Mouse (Mus musculus): Measurements from ENCODE around the gene Slc9b2.

Gene Slc9b2

DNA sequence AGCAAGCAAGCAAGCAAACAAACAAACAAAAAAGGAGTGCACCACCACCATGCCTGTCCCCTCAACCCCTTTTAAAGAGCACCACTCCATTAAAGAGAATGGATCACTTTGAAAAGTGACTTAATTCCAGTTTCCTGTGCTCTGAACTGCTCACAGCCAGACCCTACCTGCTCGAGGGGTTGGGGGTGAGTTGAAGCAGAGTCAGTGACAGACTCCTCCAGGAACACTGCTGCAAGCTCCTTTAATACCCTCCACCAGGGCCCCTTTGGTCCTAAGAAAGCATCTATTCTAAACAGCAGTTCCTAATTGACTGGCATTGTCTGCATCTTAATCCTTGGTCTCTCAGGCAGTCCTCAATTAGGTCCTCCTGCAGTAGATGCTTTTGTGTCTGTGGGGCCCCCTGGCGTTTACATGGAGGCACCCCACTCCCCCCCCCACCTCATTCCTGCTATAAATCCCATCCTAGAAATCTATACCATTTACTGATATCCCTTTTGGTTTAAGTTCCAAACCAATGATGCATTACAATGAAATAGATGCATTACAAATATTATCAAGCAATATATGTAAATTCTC is 5.5 kb downstream of the Slc9b2 start:
- no peak for DNase-seq (ENCODE audit: low read depth in 1 of 2, low spot score in 2 of 2)

DNA sequence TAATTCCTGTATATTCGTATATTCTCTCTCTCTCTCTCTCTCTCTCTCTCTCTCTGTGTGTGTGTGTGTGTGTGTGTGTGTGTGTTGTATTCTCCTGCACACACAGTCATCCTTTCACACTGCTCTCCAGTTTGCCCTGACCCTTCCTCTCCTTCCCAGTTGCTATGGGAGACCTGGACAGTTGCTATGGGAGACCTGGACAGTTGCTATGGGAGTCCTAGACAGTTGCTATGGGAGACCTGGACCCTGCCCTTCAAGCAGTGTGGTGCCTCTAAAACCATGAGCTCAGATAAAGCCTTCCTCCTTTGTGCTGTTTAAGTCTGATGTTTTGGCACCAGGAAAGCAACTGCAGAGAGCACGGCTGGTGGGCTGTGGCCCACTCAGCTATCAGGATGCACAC is 6.2 kb downstream of the Slc9b2 start:
- no peak for DNase-seq (ENCODE audit: low read depth in 1 of 2, low spot score in 2 of 2)

DNA sequence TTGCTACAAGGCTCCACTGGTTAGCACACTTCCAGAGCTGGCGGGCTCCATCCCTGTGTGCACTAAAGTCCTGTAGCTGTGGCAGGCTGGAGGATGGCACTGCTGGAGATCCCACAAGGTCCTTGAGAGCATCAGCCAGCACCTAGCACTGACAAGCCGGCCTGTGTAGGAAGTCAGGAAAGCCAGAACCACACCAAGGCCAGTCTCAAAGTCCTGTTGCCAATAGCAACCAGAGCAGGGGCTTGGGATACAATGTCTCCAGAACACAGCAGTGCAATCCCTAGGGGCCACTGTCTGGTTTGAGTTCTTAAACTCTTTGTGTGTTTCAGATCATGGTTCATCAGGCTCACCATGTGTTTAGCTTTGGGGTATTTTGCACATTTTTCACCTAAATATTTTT is 7.3 kb downstream of the Slc9b2 start:
- no peak for DNase-seq (ENCODE audit: low read depth in 1 of 2, low spot score in 2 of 2)

DNA sequence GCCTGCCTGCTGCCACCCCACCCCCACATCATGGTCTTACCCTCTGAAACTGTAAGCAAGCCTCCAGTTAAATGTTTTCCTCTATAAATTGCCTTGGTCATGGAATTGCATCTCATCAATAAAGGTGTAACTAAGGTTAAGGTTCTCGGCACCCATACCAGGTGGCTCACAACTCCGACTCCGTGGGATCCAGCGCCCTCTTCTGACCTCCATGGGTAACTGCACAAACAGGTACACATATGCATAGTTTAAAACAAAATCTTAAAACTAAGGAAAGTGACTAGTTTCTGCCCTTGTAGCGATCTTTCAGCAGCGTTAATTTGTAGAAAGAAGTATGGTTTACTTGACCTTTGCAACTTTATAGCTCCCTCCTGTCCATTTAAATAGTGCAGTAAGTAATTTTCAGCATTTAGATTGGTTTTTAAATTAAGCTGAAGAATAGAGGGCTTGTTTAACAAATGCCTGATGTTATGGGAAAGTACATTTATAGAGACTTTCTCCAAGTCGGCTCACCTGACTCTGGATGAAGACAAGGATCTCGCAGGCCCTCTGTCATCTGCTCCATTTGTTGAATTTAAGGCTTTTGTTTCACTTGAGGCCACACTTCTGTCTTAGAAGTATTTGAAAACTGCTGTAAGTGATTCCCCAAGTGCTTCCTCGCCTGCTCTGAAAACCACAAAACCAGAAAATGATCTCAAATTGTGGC is 8.4 kb downstream of the Slc9b2 start:
- no peak for DNase-seq (ENCODE audit: low read depth in 1 of 2, low spot score in 2 of 2)

DNA sequence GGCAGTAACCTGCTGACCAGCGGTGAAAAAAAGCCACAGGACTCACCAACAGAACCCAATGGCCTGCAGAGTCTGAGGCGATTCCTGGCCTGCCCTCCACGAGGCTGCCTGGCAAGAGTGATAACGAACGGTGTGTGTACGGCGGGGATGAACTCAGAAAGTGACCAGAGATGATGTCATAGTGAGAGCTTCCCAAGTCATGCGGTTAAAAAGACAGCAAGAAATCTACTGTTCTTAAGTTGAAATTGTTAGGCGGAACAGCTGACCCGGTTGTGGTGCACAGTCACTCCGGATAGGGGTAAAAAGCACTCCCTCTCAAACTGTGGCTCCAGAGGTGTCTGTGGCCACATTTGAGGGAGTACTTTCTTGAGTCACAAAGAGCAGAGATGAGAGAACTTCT is 10.8 kb downstream of the Slc9b2 start:
- no peak for DNase-seq (ENCODE audit: low read depth in 1 of 2, low spot score in 2 of 2)

DNA sequence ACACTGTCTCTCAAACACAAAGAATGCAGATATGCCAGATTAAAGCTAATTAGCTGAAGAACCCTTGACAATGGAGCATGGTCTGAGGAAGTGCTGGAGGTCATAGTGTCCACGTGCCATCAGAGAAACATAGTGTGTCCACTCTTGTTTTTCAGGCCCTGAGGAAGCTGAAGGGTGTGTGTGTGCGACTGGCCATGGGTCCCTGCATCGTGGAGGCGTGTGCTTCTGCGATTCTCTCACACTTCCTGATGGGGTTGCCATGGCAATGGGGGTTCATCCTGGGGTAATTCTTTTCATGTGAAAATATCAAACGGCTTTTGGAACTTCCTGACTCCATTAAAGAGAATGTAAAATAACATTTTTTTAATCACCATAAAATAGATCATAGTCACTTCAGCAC is 16.9 kb downstream of the Slc9b2 start:
- no peak for DNase-seq (ENCODE audit: low read depth in 1 of 2, low spot score in 2 of 2)

DNA sequence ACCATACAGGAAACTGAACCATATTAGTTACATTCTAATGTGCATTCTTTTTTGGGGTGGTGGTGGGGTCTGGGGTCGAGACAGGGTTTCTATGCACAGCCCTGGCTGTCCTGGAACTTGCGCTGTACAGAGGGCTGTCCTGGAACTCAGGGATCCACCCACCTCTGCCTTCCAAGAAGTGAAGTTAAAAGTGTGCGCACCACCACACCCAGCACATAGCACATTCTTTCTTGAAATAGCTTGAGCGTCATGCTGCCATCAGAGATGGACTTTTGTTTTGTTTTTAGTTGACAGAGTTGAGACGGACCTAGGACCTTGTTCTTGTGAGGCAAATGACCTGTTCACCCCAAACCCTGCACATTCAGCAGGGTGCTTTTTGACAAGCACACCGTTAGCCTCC is 19.7 kb downstream of the Slc9b2 start:
- no peak for DNase-seq (ENCODE audit: low read depth in 1 of 2, low spot score in 2 of 2)

DNA sequence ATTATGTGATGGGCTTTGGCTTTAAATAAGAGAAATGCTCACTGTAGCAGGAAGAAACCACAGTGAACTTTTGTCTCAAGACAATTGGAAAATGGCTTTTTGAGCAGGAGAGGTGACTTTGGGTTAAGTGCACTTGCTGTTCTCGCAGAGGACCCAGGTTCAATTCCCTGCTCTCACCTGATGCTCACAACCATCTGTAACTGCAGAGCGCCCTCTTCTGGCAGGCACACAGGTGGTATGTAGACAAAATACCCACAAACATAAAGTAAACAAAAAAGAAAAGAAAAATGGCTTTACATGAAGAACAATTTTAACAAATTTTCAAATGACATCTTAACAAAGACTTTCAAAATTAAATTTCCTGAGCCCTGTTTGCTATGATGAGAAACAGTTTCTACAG is 20.1 kb downstream of the Slc9b2 start:
- no peak for DNase-seq (ENCODE audit: low read depth in 1 of 2, low spot score in 2 of 2)

DNA sequence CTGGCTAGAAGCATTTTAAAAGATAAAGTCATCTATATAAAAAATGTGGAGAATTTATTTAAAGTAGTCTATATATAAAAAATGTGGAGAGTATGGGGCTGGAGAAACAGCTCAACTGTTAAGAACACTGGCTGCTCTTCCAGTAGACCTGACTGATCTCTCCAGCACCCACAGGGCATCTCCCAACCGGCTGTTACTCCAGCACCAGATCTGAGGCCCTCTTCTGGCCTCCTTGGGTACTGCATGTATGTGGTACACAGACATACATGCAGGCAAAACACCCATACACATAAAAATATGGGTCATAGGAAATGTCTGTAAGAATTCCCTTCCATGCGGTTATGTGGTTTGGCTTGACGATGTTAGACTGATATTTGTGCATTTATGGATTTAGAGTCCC is 21.1 kb downstream of the Slc9b2 start:
- DNase-seq (ENCODE audit: low read depth in 1 of 2, low spot score in 2 of 2), result peak; percentile 8 to 9

DNA sequence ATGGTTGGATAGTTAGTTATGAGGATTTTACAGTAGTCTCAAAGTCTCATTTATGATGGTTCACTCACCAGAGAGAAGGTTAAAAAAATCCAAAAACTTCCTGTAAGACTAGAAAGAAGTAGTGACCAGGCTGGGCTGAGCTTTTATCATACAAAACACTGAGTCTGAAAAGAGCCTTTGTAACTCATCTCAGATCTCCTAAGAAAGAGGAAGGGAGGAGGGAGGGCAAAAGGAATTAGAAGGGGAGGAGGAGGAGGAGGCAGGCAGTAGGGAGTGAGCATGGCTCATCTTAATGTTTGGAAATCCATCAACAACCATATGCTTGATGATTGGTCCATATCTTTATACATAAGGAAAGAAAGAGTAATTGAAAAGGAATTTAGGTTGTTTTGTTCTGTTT is 25.2 kb downstream of the Slc9b2 start:
- DNase-seq (ENCODE audit: low read depth in 1 of 2, low spot score in 2 of 2), result no peak

DNA sequence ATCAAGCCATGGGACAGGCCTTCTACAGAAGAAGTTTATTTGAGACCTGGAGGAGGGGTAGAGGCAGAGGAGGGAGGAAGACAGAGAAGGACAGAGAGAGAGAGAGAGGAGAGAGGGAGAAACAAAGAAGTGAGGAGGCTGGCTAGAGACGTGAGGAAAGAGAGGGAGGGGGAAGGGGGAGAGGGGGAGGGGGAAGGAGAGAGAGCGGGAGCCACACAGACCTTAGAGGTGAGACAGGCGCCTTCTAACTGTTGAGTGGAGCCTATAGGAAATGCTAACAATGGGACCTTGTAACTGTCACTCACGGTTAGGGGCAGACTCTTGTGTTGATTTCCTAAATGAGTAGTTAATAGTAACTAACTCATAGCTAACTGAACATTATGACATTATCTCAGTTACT is 26.3 kb downstream of the Slc9b2 start:
- DNase-seq (ENCODE audit: low read depth in 1 of 2, low spot score in 2 of 2), result no peak

DNA sequence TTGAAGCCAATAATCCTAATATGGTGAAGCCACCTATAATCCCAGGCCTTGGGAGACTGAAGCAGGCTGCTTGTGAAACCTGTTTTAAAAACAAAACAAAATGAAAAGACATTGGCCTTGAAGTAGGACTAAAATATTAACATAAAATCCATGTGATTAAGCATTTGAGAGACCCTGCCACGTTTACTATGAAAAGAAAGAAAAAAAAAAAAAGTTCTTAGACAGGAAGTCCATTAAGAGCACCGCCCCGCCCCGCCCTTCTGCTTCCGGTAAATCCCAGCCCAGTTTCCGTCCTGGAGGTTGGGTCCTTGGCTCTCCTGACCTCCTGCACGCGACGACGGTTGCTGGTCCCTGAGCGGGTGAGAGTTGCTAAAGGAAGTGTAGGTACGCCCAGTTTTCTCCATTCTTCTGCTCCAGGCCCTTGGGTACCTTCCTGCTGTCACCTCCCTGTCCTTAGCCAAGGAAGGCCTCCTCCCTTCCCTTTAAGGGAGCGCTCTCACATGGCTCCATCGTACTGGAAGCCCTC is 40.3 kb downstream of the Slc9b2 start, which contains the start of gene Slc9b1:
Gene Slc9b1, plus strand, starts transcription at position 291 of the 526 bp plus-strand sequence.
- no peak for DNase-seq (ENCODE audit: low read depth in 1 of 2, low spot score in 2 of 2)

DNA sequence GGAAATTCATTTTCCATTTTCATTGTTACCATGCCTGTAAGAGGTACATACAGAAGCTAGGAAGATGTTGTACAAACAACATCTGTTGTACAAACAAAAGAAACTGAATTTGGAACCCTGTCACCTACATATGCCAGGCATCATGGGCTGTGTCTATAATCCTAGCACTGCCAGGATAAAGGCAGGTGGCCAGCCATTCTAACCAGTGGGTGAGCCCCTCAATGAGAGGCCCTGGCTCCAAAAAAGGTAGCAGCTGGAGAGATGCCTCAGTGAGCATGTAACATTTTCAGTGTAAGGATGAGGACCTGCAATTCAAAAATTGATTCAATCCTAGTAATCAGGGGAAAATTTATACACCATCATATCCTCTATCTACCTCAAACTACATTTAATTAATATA is 41.5 kb downstream of the Slc9b2 start:
- DNase-seq (ENCODE audit: low read depth in 1 of 2, low spot score in 2 of 2), result no peak

DNA sequence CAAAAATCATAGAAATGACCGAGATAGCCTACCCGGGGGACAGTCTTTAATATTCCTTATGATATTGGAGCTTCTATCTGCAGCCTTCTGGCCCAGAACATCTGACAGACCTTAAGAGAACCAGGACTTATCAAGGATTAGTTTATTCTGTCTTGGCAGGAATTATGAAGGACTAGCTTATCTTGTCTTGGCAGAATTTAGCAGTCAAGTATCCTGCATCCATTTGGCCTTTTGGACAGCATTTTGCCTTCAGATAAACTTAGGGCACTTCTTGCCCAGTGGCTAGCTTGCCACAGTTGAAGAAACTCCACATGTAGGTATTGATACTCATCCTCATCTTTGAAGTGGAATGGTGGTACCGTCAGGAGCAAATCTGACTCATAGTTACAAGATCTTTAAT is 44.4 kb downstream of the Slc9b2 start:
- DNase-seq (ENCODE audit: low read depth in 1 of 2, low spot score in 2 of 2), result no peak

DNA sequence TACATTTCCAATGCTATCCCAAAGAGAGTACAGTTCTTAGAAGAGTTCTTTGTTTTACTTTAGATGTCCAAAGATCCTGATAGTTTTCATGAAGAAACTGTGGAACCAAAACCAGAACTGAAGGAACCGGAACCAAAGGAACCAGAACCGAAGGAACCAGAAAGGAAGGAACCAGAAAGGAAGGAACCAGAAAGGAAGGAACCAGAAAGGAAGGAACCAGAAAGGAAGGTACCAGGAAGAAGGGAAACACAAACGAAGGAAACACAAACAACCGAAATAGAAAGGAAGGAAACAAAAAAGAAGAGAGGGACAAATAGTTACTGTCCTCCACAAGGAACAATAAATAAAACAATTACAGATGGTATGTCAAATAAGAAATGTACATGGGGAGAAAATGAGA is 49.9 kb downstream of the Slc9b2 start:
- no peak for DNase-seq (ENCODE audit: low read depth in 1 of 2, low spot score in 2 of 2)

DNA sequence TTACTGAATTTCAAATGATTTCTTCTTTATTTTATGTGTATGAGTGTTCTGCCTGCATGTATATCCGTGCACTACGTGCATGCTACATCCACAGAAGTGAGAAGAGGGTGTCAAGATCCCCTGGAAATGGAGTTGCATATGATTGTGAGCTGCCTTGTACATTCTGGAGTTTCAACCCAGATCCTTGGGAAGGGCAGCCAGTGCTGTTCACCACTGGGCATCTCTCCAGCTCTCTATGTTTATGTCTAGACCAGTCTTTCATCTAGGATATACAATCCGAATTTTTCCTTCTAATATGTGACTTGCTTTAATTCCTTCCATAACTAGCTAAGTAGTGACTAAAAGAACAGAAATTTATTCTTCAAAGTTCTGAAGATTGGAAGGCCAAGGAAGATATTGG is 68.3 kb downstream of the Slc9b2 start:
- DNase-seq (ENCODE audit: low read depth in 1 of 2, low spot score in 2 of 2), result no peak

DNA sequence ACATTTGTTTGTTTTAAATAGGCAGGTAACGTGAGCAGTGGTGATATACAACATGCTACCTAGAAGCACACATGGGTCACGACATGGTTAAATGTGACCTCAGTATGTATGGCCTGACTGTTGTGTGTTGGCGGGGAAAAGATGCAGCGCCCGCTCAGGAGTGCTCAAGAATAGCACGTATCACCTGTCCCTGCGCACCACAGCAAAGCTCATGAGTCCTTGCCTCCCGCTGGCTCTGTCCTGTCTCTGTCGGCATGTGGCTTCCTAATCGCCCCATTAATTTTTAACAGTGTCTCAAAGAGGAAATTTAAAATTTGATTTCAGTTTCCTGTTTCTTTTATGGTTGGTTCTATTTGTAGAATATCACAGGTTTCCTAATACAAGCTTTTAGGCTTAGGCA is 69.9 kb downstream of the Slc9b2 start:
- DNase-seq (ENCODE audit: low read depth in 1 of 2, low spot score in 2 of 2), result no peak

DNA sequence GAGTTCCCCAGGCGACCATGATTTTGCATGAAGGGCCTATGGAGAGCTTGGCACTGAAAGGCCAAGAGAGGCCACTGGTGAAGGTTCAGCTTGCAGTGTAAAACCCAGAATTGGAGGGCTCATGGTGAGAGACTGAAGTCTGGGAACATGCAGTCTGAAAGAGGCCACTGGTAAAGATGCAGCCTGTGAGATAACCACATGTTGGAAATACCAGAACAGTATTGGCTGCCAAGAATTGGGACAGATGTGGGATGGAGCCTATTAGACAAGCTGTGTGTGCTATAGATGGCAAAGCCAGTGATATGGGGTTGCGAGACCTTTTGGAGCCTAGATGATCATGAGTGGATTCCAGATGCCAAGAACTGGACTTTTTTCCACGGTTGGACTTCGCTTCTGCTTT is 72.4 kb downstream of the Slc9b2 start:
- no peak for DNase-seq (ENCODE audit: low read depth in 1 of 2, low spot score in 2 of 2)

DNA sequence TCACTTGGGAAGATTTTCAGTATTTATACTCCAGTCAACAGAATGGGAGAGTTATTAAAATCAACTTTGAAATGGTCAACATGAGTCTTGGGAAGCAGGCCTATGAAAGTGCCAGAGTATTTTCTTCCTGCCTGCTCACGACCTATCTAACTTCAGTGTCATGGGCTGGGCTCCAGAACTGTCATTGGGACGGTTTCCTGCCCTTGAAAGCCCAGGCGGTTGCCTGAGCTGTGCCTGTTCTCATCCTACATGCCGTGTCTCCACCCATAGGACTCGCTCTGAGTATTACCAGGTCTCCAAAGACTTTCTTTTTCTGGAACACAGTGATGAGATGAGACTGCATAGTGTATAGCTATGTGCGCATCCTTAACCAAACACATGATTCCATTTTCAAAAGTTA is 85.7 kb downstream of the Slc9b2 start:
- no peak for DNase-seq (ENCODE audit: low read depth in 1 of 2, low spot score in 2 of 2)

Measured in monocyte, adult 2 months (primary cell).